Comparison of ENCODE assay signal across 19 mouse cellular contexts in genomic region chr10:93346208-93346936, GRCm38 (mm10). TPM values are rescaled to one million over a fixed set of nuclear protein-coding genes. Genes with fewer than 3 reads are reported as not detected.
DNase-seq lines count a peak whose midpoint lies in the region; TF ChIP-seq lines count a peak whose summit lies in the region.
"Had no signal": no experiment of that assay in that cellular context is flagged by ENCODE, and none has a peak within 500 bp of the region (broad histone marks: within the 10 kb centered on the region; RNA-seq: fewer than 3 reads in every experiment).

No protein-coding gene starts in this region.

- TF ChIP-seq CTCF in CH12.LX (conservative IDR thresholded peaks at IDR 0.05 in 1 of 2, IDR thresholded peaks at IDR 0.05 in 1 of 2; ENCODE audit: low read depth in 2 of 2, low read length in 2 of 2) = no peak

- peaks cover 0 to 6% of the 10 kb centered on the region in 2 experiments for H3K36me3 ChIP-seq in CH12.LX (replicated peaks in 1 of 2; ENCODE audit: control insufficient read depth in 1 of 2, insufficient read depth in 1 of 2, low read length in 1 of 2)
- no peaks in the 10 kb centered on the region for H3K36me3 ChIP-seq in splenic B cell, adult 2 months (ENCODE audit: control insufficient read depth, insufficient read depth, low read length, poor library complexity, severe bottlenecking)
- H3K36me3 ChIP-seq: G1E had no signal

- peaks cover 48 to 82% of the 10 kb centered on the region in 2 experiments for H3K4me1 ChIP-seq in CH12.LX (ENCODE audit: control insufficient read depth in 1 of 2, insufficient read depth in 2 of 2)

- dilution Hi-C loops in CH12.LX (cut with MboI; ENCODE audit: extremely low pct_ligation_motif_present, extremely low pct_unique_long_range_greater_than_20kb, low sequenced_read_pairs) = no loop called here

- H3K27me3 ChIP-seq in CH12.LX (replicated peaks) = no peaks in the 10 kb centered on the region
- no peaks in the 10 kb centered on the region for H3K27me3 ChIP-seq in splenic B cell, adult 2 months (ENCODE audit: control insufficient read depth, insufficient read depth, low read length, poor library complexity, severe bottlenecking)
- H3K27me3 ChIP-seq: Patski had no signal

- no peak for TF ChIP-seq POLR2A in CH12.LX (IDR thresholded peaks at IDR 0.05; ENCODE audit: low read depth, low read length)

- peak overlapping the region; percentile 99 for H3K27ac ChIP-seq in CH12.LX (ENCODE audit: insufficient read depth, low read depth)

- H3K9ac ChIP-seq in CH12.LX (ENCODE audit: insufficient read depth, low read depth) = peak overlapping the region; percentile 50

- peak overlapping the region; percentile 48 for H3K4me2 ChIP-seq in CH12.LX (ENCODE audit: insufficient read depth, low read depth, poor library complexity, severe bottlenecking)

- peaks cover 9% of the 10 kb centered on the region for H3K9me3 ChIP-seq in CH12.LX (replicated peaks; ENCODE audit: low read length)
- H3K9me3 ChIP-seq: G1E had no signal

- peak; percentile 48 for TF ChIP-seq EP300 in CH12.LX (IDR thresholded peaks at IDR 0.05; ENCODE audit: low read length)

- in situ Hi-C loops in CH12.LX (cut with MboI; ENCODE audit: low pct_ligation_motif_present, low pct_unique_long_range_greater_than_20kb, low sequenced_read_pairs) = loop anchor here (5.0 kb wide), 1 partner anchor 34 kb away; the partner anchor contains the start of gene Elk3

- H3K79me2 ChIP-seq in CH12.LX (replicated peaks; ENCODE audit: control insufficient read depth, extremely low read depth, insufficient read depth, poor library complexity, severe bottlenecking) = no peaks in the 10 kb centered on the region; the same call in 1 of the 2 replicates

- H3K4me3 ChIP-seq in CH12.LX (replicated peaks in 1 of 3; ENCODE audit: low read depth in 2 of 3, low read length in 2 of 3, poor library complexity in 1 of 3) = no peak overlapping the region

- no peak for TF ChIP-seq RAD21 in CH12.LX (IDR thresholded peaks at IDR 0.05; ENCODE audit: low read depth, low read length)

- peak; percentile 67 for DNase-seq in CH12.LX (ENCODE audit: extremely low read depth)
- DNase-seq in induced T-regulatory cell, adult 2 months (ENCODE audit: low read depth) = peak; percentile 45
- DNase-seq in splenic B cell, adult 2 months (ENCODE audit: low read depth, low spot score) = peak; percentile 32
- DNase-seq in urinary bladder, postnatal 25 days (ENCODE audit: low spot score) = no peak
- DNase-seq in left cerebral cortex, adult 8-10 months (ENCODE audit: low spot score in 2 of 2) = no peak
- DNase-seq in lung, postnatal 10 days = no peak
- DNase-seq: adrenal gland, adult 2 months; adrenal gland, adult 8-10 months; adrenal gland, postnatal 10 days; adrenal gland, postnatal 14 days; adrenal gland, postnatal 25 days; adrenal gland, postnatal 36 days; B cell, adult 2 months; cerebellum, adult 11 months; cerebellum, adult 11-12 months; cerebellum, adult 18-20 months; cerebellum, adult 2 months had no signal

TF ChIP-seq in CH12.LX, 34 proteins besides CTCF, POLR2A, EP300 and RAD21:
- TF ChIP-seq ZMIZ1 (IDR thresholded peaks at IDR 0.05; ENCODE audit: low read depth, low read length) = no peak
- no peak for TF ChIP-seq NELFE (IDR thresholded peaks at IDR 0.05; ENCODE audit: low read depth, low read length)
- no peak for TF ChIP-seq JUN (IDR thresholded peaks at IDR 0.05; ENCODE audit: insufficient read depth, low read depth, low read length)
- TF ChIP-seq BHLHE40 (IDR thresholded peaks at IDR 0.05; ENCODE audit: low read depth, low read length) = peak; percentile 58
- TF ChIP-seq ZKSCAN1 (IDR thresholded peaks at IDR 0.05; ENCODE audit: borderline replicate concordance, low read depth, low read length) = no peak
- 0 out of 2 replicates have a peak, but pooled peaks have one; percentile 27 for TF ChIP-seq ETS1 (conservative IDR thresholded peaks at IDR 0.05; ENCODE audit: low read depth, low read length)
- TF ChIP-seq E2F4 (IDR thresholded peaks at IDR 0.05; ENCODE audit: insufficient replicate concordance, low read depth, low read length) = no peak
- TF ChIP-seq NRF1 (IDR thresholded peaks at IDR 0.05; ENCODE audit: low read depth, low read length) = no peak
- TF ChIP-seq UBTF (IDR thresholded peaks at IDR 0.05; ENCODE audit: low read depth, low read length) = peak; percentile 66; the same call in 1 of the 2 replicates
- TF ChIP-seq JUND (conservative IDR thresholded peaks at IDR 0.05; ENCODE audit: low read depth, low read length) = no peak
- TF ChIP-seq USF1 (IDR thresholded peaks at IDR 0.05; ENCODE audit: low read depth, low read length) = no peak
- TF ChIP-seq SMC3 (IDR thresholded peaks at IDR 0.05; ENCODE audit: low read depth, low read length) = no peak; the same call in none of the 2 replicates
- TF ChIP-seq POLR2AphosphoS2 (IDR thresholded peaks at IDR 0.05; ENCODE audit: low read depth, low read length) = no peak
- TF ChIP-seq MAX (IDR thresholded peaks at IDR 0.05; ENCODE audit: low read length) = peak; percentile 55
- 0 out of 2 replicates have a peak, but pooled peaks have one; percentile 14 for TF ChIP-seq ELF1 (IDR thresholded peaks at IDR 0.05; ENCODE audit: low read depth, low read length)
- peak; percentile 39; the same call in 1 of the 2 replicates for TF ChIP-seq MYC (IDR thresholded peaks at IDR 0.05; ENCODE audit: low read depth, low read length)
- TF ChIP-seq TBP (conservative IDR thresholded peaks at IDR 0.05; ENCODE audit: low read depth, low read length) = no peak
- no peak; the same call in 1 of the 2 replicates for TF ChIP-seq MAZ (IDR thresholded peaks at IDR 0.05; ENCODE audit: low read depth, low read length)
- no peak for TF ChIP-seq RCOR1 (conservative IDR thresholded peaks at IDR 0.05; ENCODE audit: low read depth, low read length)
- no peak for TF ChIP-seq ZC3H11A (IDR thresholded peaks at IDR 0.05; ENCODE audit: low read depth, low read length)
- TF ChIP-seq HCFC1 (IDR thresholded peaks at IDR 0.05; ENCODE audit: low read depth, low read length) = no peak
- peak; percentile 85; the same call in 1 of the 2 replicates for TF ChIP-seq CHD1 (IDR thresholded peaks at IDR 0.05; ENCODE audit: low read depth, low read length)
- TF ChIP-seq USF2 (conservative IDR thresholded peaks at IDR 0.05; ENCODE audit: low read depth, low read length) = no peak
- no peak for TF ChIP-seq MAFK (IDR thresholded peaks at IDR 0.05; ENCODE audit: insufficient replicate concordance, low read length)
- no peak for TF ChIP-seq PAX5 (IDR thresholded peaks at IDR 0.05; ENCODE audit: low read length)
- 0 out of 2 replicates have a peak, but pooled peaks have one; percentile 10 for TF ChIP-seq CHD2 (IDR thresholded peaks at IDR 0.05; ENCODE audit: low read length)
- TF ChIP-seq TCF12 (IDR thresholded peaks at IDR 0.05; ENCODE audit: low read depth, low read length) = peak; percentile 57; the same call in 1 of the 2 replicates
- no peak for TF ChIP-seq KAT2A (IDR thresholded peaks at IDR 0.05; ENCODE audit: insufficient replicate concordance, low read length)
- TF ChIP-seq IRF4 (IDR thresholded peaks at IDR 0.05; ENCODE audit: low read depth, low read length) = peak; percentile 64
- no peak for TF ChIP-seq ZNF384 (IDR thresholded peaks at IDR 0.05; ENCODE audit: low read depth, low read length)
- peak; percentile 53 for TF ChIP-seq MXI1 (IDR thresholded peaks at IDR 0.05; ENCODE audit: low read depth, low read length)
- TF ChIP-seq GABPA (IDR thresholded peaks at IDR 0.05; ENCODE audit: insufficient replicate concordance, low read depth, low read length) = no peak
- 0 out of 2 replicates have a peak, but pooled peaks have one; percentile 43 for TF ChIP-seq MEF2A (IDR thresholded peaks at IDR 0.05; ENCODE audit: borderline replicate concordance, low read depth, low read length)
- TF ChIP-seq SIN3A (IDR thresholded peaks at IDR 0.05; ENCODE audit: low read length) = peak; percentile 72

RNA-seq across cellular contexts. Expression of gene Elk3, which starts 35.4 kb away (rescaled TPM):
- total RNA-seq in CH12.LX (2012; rRNA removed) = 22.3 and 25.8 TPM in 2 replicates
- 20.1 and 25.3 TPM in 2 replicates for total RNA-seq in CH12.LX (2014; rRNA removed)
- polyA plus RNA-seq in CH12.LX (2012; ENCODE audit: insufficient read length, low read depth) = 35.6 and 37.0 TPM in 2 replicates
- 10 to 100 TPM in 2 of 4 experiments, 1 to 10 TPM in 2; 7.4 to 12.3 (median 9.6) TPM for total RNA-seq in left cerebral cortex, adult 8-10 months (2022)
- polyA plus RNA-seq: G1E had no signal

Comparison
In these comparisons a context has a peak if more than half of its experiments do, and no peak if none do; other contexts are left out.
1. DNase-seq: peak in CH12.LX (single experiment), induced T-regulatory cell, adult 2 months (single experiment) and splenic B cell, adult 2 months (single experiment); none in urinary bladder, postnatal 25 days (single experiment), left cerebral cortex, adult 8-10 months (0 of 2) and lung, postnatal 10 days (single experiment).